Mouse (Mus musculus) lung, embryonic 14.5 days (tissue): ENCODE measurements around the gene Ptpn13. TPM values are rescaled to one million over a fixed set of nuclear protein-coding genes. Genes with fewer than 3 reads are reported as not detected.

Experiments
- ATAC-seq: fragments of 200-750 bp; cut with Nextera tagmentation; 2 replicates; pipeline ENCODE4 v1.8.0; 2017; ENCODE audit warnings: mild to moderate bottlenecking, moderate TSS enrichment, moderate library complexity; ENCODE audit not compliant: insufficient read depth
- DNase-seq: peaks from one replicate; pipeline ENCODE4 v3.0.0-alpha.2; 2015
- H3K27ac ChIP-seq: fragments of 300-500 bp; sonication (generic); 2 replicates; pipeline ENCODE4 v1.5.1; 2014; ENCODE audit warnings: low read depth, mild to moderate bottlenecking, moderate library complexity
- H3K27me3 ChIP-seq: fragments of 300-500 bp; sonication (generic); 2 replicates; pipeline ENCODE4 v1.6.1; 2014; ENCODE audit warnings: low read length, control low read depth; ENCODE audit not compliant: insufficient read depth
- H3K36me3 ChIP-seq: fragments of 300-500 bp; sonication (generic); 2 replicates; pipeline ENCODE4 v1.6.1; 2014; ENCODE audit warnings: control low read depth; ENCODE audit not compliant: insufficient read depth
- H3K4me1 ChIP-seq: fragments of 300-500 bp; sonication (generic); 2 replicates; pipeline ENCODE4 v1.6.1; 2014; ENCODE audit warnings: antibody characterized with exemption, control low read depth; ENCODE audit not compliant: insufficient read depth
- H3K4me2 ChIP-seq: fragments of 300-500 bp; sonication (generic); 2 replicates; pipeline ENCODE4 v1.6.1; 2014; ENCODE audit warnings: mild to moderate bottlenecking
- H3K4me3 ChIP-seq: fragments of 300-500 bp; sonication (generic); 2 replicates; pipeline ENCODE4 v1.5.1; 2014; ENCODE audit warnings: low read depth, low read length
- H3K9ac ChIP-seq: fragments of 300-500 bp; sonication (generic); 2 replicates; pipeline ENCODE4 v1.6.1; 2014
- H3K9me3 ChIP-seq: fragments of 300-500 bp; sonication (generic); 2 replicates; pipeline ENCODE4 v1.6.1; 2016; ENCODE audit warnings: low read depth, low read length, control low read depth
- CTCF ChIP-seq: IDR thresholded peaks from 2 replicates; pipeline ENCODE4 v1.5.1; 2016; ENCODE audit warnings: antibody characterized with exemption, low read depth
- WGBS: fragments of 180-500 bp; shearing (Covaris S2); extraction: QIAGEN DNeasy Blood & Tissue Kit; methylation state at CpG from one replicate; pipeline ENCODE4 v1.1.7; 2014; 5-methylcytosine and 5-hydroxymethylcytosine counted together
- polyA plus RNA-seq: library from polyadenylated mRNA; unstranded; fragments of >200 nt; fragmentation: Nextera tagmentation; extraction: Ambion mirVana; gene quantifications from 2 replicates; pipeline ENCODE4 v1.2.1, GENCODE M21; 2014

Ptpn13 gene
- polyA plus RNA-seq, 1 experiment from 2014 or later: 16.2 TPM

GRCm38 (mm10) chr5:103445383-103445782 is 20.4 kb downstream of the Ptpn13 start:
- H3K9ac ChIP-seq: no peak overlapping the region
- no peak overlapping the region for H3K4me3 ChIP-seq
- TF ChIP-seq CTCF: no peak
- no peaks in the 10 kb centered on the region for H3K36me3 ChIP-seq
- no peaks in the 10 kb centered on the region for H3K27me3 ChIP-seq
- ATAC-seq (no peak), DNase-seq (peak; percentile 31)
- H3K27ac ChIP-seq: no peak overlapping the region
- H3K4me2 ChIP-seq: no peak overlapping the region
- H3K9me3 ChIP-seq: no peaks in the 10 kb centered on the region
- WGBS: 63% methylated on average over 7 of the region's 7 CpGs
- no peaks in the 10 kb centered on the region for H3K4me1 ChIP-seq

- no peaks in the 10 kb centered on the region for H3K9me3 ChIP-seq
- no peak overlapping the region for H3K4me3 ChIP-seq
- H3K9ac ChIP-seq: no peak overlapping the region
- no peaks in the 10 kb centered on the region for H3K36me3 ChIP-seq
- ATAC-seq (no peak), DNase-seq (no peak)
- WGBS: 81% methylated on average over 17 of the region's 17 CpGs
- H3K27me3 ChIP-seq: no peaks in the 10 kb centered on the region
- TF ChIP-seq CTCF: no peak
- H3K4me1 ChIP-seq: no peaks in the 10 kb centered on the region
- no peak overlapping the region for H3K4me2 ChIP-seq
- H3K27ac ChIP-seq: no peak overlapping the region
These were observed 22.9 kb downstream of the Ptpn13 start for GRCm38 (mm10) chr5:103447806-103448416.

- Histone ChIP-seq H3K27ac (no peak overlapping the region), H3K9me3 (no peaks in the 10 kb centered on the region), H3K4me3 (no peak overlapping the region), H3K4me2 (no peak overlapping the region), H3K4me1 (no peaks in the 10 kb centered on the region), H3K9ac (no peak overlapping the region), H3K27me3 (no peaks in the 10 kb centered on the region), H3K36me3 (no peaks in the 10 kb centered on the region)
- no peak for ATAC-seq
- TF ChIP-seq CTCF: no peak
- DNase-seq: no peak
- WGBS: 41% methylated on average over 1 of the region's 1 CpGs
These were observed 23.5 kb downstream of the Ptpn13 start for GRCm38 (mm10) chr5:103448470-103448869.

GRCm38 (mm10) chr5:103450663-103451062 is 25.7 kb downstream of the Ptpn13 start:
- no peak for TF ChIP-seq CTCF
- H3K4me2 ChIP-seq: no peak overlapping the region
- no peak overlapping the region for H3K9ac ChIP-seq
- WGBS: 91% methylated on average over 1 of the region's 1 CpGs
- ATAC-seq (no peak), DNase-seq (no peak)
- H3K4me3 ChIP-seq: no peak overlapping the region
- no peak overlapping the region for H3K27ac ChIP-seq
- H3K36me3 ChIP-seq: no peaks in the 10 kb centered on the region
- H3K4me1 ChIP-seq: no peaks in the 10 kb centered on the region
- no peaks in the 10 kb centered on the region for H3K9me3 ChIP-seq
- H3K27me3 ChIP-seq: no peaks in the 10 kb centered on the region

DNA sequence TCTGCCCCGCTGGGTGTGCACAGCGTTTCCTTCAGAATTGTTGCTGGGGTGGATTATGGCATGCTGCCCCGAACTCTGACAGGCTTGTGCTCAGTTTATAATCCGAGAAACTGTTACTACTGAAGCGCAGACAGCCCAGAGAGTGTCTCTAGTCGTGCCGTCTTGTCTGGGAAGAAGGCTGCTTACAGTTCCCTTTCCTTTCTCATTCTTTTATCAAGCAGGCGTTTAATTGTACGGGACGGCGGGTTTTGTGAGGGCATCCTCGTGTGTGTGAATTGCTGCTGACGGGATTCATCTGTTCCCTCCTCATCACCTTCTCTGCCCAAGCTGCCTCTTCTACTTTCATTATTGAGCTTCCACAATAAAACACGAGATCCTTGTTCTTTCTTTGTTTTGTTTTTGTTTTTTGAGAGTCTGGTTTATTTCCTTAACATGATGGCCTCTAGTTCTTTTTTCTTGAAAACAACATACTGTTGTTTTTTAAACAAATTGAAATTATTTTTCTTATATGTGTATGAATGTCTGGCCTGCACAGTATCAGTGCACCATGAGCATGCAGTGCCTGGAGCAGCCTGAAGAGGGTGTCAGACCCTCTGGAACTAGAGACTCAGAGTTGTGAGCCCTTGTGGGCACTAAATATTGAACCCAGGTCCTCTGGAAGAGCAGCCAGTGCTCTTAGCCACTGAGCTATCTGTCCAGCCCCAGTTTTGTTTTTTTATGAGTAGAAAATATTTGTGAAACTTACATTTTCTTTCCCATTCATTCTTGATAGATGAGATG is 28.6 kb downstream of the Ptpn13 start:
- Histone ChIP-seq H3K9ac (no peak overlapping the region), H3K9me3 (no peaks in the 10 kb centered on the region), H3K27ac (no peak overlapping the region), H3K4me3 (no peak overlapping the region), H3K27me3 (no peaks in the 10 kb centered on the region), H3K4me1 (no peaks in the 10 kb centered on the region), H3K36me3 (no peaks in the 10 kb centered on the region), H3K4me2 (no peak overlapping the region)
- ATAC-seq (no peak), DNase-seq (no peak)
- TF ChIP-seq CTCF: 0 out of 2 replicates have a peak, but pooled peaks have one; percentile 17
- WGBS: 49% methylated on average over 14 of the region's 14 CpGs

GRCm38 (mm10) chr5:103456794-103457193 is 31.8 kb downstream of the Ptpn13 start:
- Histone ChIP-seq H3K9me3 (no peaks in the 10 kb centered on the region), H3K4me2 (no peak overlapping the region), H3K27ac (no peak overlapping the region), H3K27me3 (no peaks in the 10 kb centered on the region), H3K4me3 (no peak overlapping the region), H3K9ac (no peak overlapping the region), H3K36me3 (no peaks in the 10 kb centered on the region), H3K4me1 (no peaks in the 10 kb centered on the region)
- ATAC-seq (no peak), DNase-seq (no peak)
- 86% methylated on average over 1 of the region's 1 CpGs for WGBS
- TF ChIP-seq CTCF: no peak; the same call in 1 of the 2 replicates

DNA sequence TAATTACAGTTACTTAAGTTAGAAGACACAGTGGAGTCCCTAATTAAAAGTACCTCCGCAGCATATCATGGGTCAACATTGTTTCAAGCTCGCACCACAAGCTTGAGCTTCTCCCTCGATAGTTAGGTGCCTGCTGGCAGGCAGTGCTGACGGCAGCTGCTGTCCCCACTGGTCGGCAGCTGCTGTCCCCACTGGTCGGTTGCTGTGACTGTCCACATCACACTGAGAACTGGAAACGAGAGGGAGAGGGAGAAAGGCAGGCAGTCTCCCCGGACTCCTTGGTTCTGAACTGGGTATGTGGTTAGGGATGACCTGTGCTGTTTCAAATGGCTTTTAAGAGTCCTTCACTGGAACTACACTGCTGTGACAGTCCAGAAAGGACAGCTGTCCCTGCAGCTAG is 33.4 kb downstream of the Ptpn13 start:
- no peaks in the 10 kb centered on the region for H3K4me1 ChIP-seq
- no peak for ATAC-seq
- H3K27ac ChIP-seq: no peak overlapping the region
- H3K4me3 ChIP-seq: no peak overlapping the region
- H3K9ac ChIP-seq: no peak overlapping the region
- H3K9me3 ChIP-seq: no peaks in the 10 kb centered on the region
- no peaks in the 10 kb centered on the region for H3K27me3 ChIP-seq
- no peaks in the 10 kb centered on the region for H3K36me3 ChIP-seq
- no peak for DNase-seq
- H3K4me2 ChIP-seq: no peak overlapping the region
- 39% methylated on average over 8 of the region's 8 CpGs for WGBS
- no peak for TF ChIP-seq CTCF
